9 mouse cellular contexts compared by ENCODE assay signal in genomic region chr9:120129276-120129675, GRCm38 (mm10). TPM values are rescaled to one million over a fixed set of nuclear protein-coding genes. Genes with fewer than 3 reads are reported as not detected.
DNase-seq lines count a peak whose midpoint lies in the region; ATAC-seq and TF ChIP-seq lines count a peak whose summit lies in the region.
"Had no signal": no experiment of that assay in that cellular context is flagged by ENCODE, and none has a peak within 500 bp of the region (broad histone marks: within the 10 kb centered on the region; RNA-seq: fewer than 3 reads in every experiment).

No protein-coding gene starts in this region.

- peak overlapping the region; percentile 98 for H3K9ac ChIP-seq in forebrain, embryonic 11.5 days (ENCODE audit: low read length)
- H3K9ac ChIP-seq in limb, embryonic 15.5 days = peak overlapping the region; percentile 100; the same call in 1 of the 2 replicates

- peaks cover 40% of the 10 kb centered on the region for H3K36me3 ChIP-seq in thymus, adult 2 months (ENCODE audit: control insufficient read depth, insufficient read depth, low read length)
- peaks cover 18% of the 10 kb centered on the region; the same call in 1 of the 2 replicates for H3K36me3 ChIP-seq in forebrain, embryonic 11.5 days (ENCODE audit: control insufficient read depth, insufficient read depth, low read length)
- H3K36me3 ChIP-seq in limb, embryonic 15.5 days = peaks cover 44% of the 10 kb centered on the region

- ATAC-seq in forebrain, embryonic 11.5 days (replicated peaks; ENCODE audit: low FRiP score) = no peak
- ATAC-seq in limb, embryonic 15.5 days (ENCODE audit: insufficient number of reproducible peaks, low FRiP score, low TSS enrichment, low read depth) = no peak

- no peak overlapping the region for H3K27ac ChIP-seq in thymus, adult 2 months (ENCODE audit: control insufficient read depth, insufficient read depth, low read length)
- H3K27ac ChIP-seq in forebrain, embryonic 11.5 days (ENCODE audit: low read depth, low read length) = no peak overlapping the region
- 0 out of 2 replicates have a peak overlapping the region, but pooled peaks have one; percentile 57 for H3K27ac ChIP-seq in limb, embryonic 15.5 days

- no peak for TF ChIP-seq POLR2A in thymus, adult 2 months (IDR thresholded peaks at IDR 0.05; ENCODE audit: control insufficient read depth, extremely low read depth, insufficient read depth, low read length, poor library complexity)

- H3K4me3 ChIP-seq in thymus, adult 2 months (ENCODE audit: control insufficient read depth, insufficient read depth, low read length) = peak overlapping the region; percentile 0; the same call in 1 of the 2 replicates
- H3K4me3 ChIP-seq in forebrain, embryonic 11.5 days (ENCODE audit: low read depth, low read length) = peak overlapping the region; percentile 100
- H3K4me3 ChIP-seq in limb, embryonic 15.5 days = peak overlapping the region; percentile 100

- 64% methylated on average over 10 of the region's 10 CpGs for WGBS in thymus, adult 2 months
- 74% methylated on average over 10 of the region's 10 CpGs for WGBS in forebrain, embryonic 11.5 days
- 69% methylated on average over 10 of the region's 10 CpGs for WGBS in limb, embryonic 15.5 days

- H3K27me3 ChIP-seq in thymus, adult 2 months (ENCODE audit: control insufficient read depth, insufficient read depth, low read length) = no peaks in the 10 kb centered on the region
- H3K27me3 ChIP-seq in forebrain, embryonic 11.5 days (ENCODE audit: control insufficient read depth, insufficient read depth, low read length) = no peaks in the 10 kb centered on the region
- H3K27me3 ChIP-seq in limb, embryonic 15.5 days = no peaks in the 10 kb centered on the region

- no peak for TF ChIP-seq CTCF in thymus, adult 2 months (IDR thresholded peaks at IDR 0.05; ENCODE audit: borderline replicate concordance, control insufficient read depth, extremely low read depth, insufficient read depth, low read length, poor library complexity)

- no peaks in the 10 kb centered on the region for H3K9me3 ChIP-seq in forebrain, embryonic 11.5 days (ENCODE audit: control insufficient read depth, low read length)
- no peaks in the 10 kb centered on the region for H3K9me3 ChIP-seq in limb, embryonic 15.5 days

- DNase-seq in thymus, adult 2 months = no peak
- DNase-seq in thymus, adult 18-20 months = no peak
- DNase-seq in forebrain, embryonic 11.5 days (ENCODE audit: low spot score) = no peak
- no peak for DNase-seq in spleen, adult 18-20 months
- no peak for DNase-seq in urinary bladder, adult 18-20 months (ENCODE audit: low spot score in 2 of 2)
- no peak for DNase-seq in cerebellum, adult 11 months
- DNase-seq: kidney, postnatal 4 days; right cerebral cortex, postnatal 25 days had no signal

- H3K4me1 ChIP-seq in thymus, adult 2 months (replicated peaks; ENCODE audit: control insufficient read depth, insufficient read depth, low read length) = peaks cover 13% of the 10 kb centered on the region
- H3K4me1 ChIP-seq in forebrain, embryonic 11.5 days (replicated peaks; ENCODE audit: control insufficient read depth, insufficient read depth, low read length) = peaks cover 12% of the 10 kb centered on the region
- peaks cover 15% of the 10 kb centered on the region for H3K4me1 ChIP-seq in limb, embryonic 15.5 days

- H3K4me2 ChIP-seq in forebrain, embryonic 11.5 days (ENCODE audit: low read depth, low read length, severe bottlenecking) = peak overlapping the region; percentile 87
- peak overlapping the region; percentile 53 for H3K4me2 ChIP-seq in limb, embryonic 15.5 days

RNA-seq across cellular contexts. Expression of gene Rpsa, which starts 1.8 kb away (rescaled TPM):
- polyA plus RNA-seq in thymus, adult 2 months (2012; rRNA removed) = 5,416 and 5,545 TPM in 2 replicates
- polyA plus RNA-seq in forebrain, embryonic 11.5 days (2014; fragmentation: Nextera tagmentation; extraction: Ambion mirVana) = 1,443 and 1,598 TPM in 2 replicates
- polyA plus RNA-seq in limb, embryonic 15.5 days (2015; fragmentation: Nextera tagmentation; extraction: Ambion mirVana) = 1,290 and 1,462 TPM in 2 replicates

RNA-seq across cellular contexts. Expression of gene Slc25a38, which starts 19.1 kb away (rescaled TPM):
- 67.8 and 79.9 TPM in 2 replicates for polyA plus RNA-seq in thymus, adult 2 months (2012; rRNA removed)
- polyA plus RNA-seq in forebrain, embryonic 11.5 days (2014; fragmentation: Nextera tagmentation; extraction: Ambion mirVana) = 33.7 and 38.1 TPM in 2 replicates
- 27.4 and 30.2 TPM in 2 replicates for polyA plus RNA-seq in limb, embryonic 15.5 days (2015; fragmentation: Nextera tagmentation; extraction: Ambion mirVana)

RNA-seq across cellular contexts. Expression of gene Mobp, which starts 20.2 kb away (rescaled TPM):
- 0.48 TPM in 1 of 2 replicates, not detected in the other for polyA plus RNA-seq in thymus, adult 2 months (2012; rRNA removed)
- 1.9 and 3.2 TPM in 2 replicates for polyA plus RNA-seq in forebrain, embryonic 11.5 days (2014; fragmentation: Nextera tagmentation; extraction: Ambion mirVana)
- 0.18 and 0.24 TPM in 2 replicates for polyA plus RNA-seq in limb, embryonic 15.5 days (2015; fragmentation: Nextera tagmentation; extraction: Ambion mirVana)

RNA-seq across cellular contexts. Expression of gene Ccr8, which starts 37.4 kb away (rescaled TPM):
- 19.2 and 21.0 TPM in 2 replicates for polyA plus RNA-seq in thymus, adult 2 months (2012; rRNA removed)
- not detected in 2 replicates for polyA plus RNA-seq in forebrain, embryonic 11.5 days (2014; fragmentation: Nextera tagmentation; extraction: Ambion mirVana)
- 5.2 and 6.6 TPM in 2 replicates for polyA plus RNA-seq in limb, embryonic 15.5 days (2015; fragmentation: Nextera tagmentation; extraction: Ambion mirVana)

RNA-seq across cellular contexts. Expression of gene Cx3cr1, which starts 59.6 kb away (rescaled TPM):
- polyA plus RNA-seq in thymus, adult 2 months (2012; rRNA removed) = 5.1 and 7.5 TPM in 2 replicates
- 3.7 and 3.9 TPM in 2 replicates for polyA plus RNA-seq in forebrain, embryonic 11.5 days (2014; fragmentation: Nextera tagmentation; extraction: Ambion mirVana)
- polyA plus RNA-seq in limb, embryonic 15.5 days (2015; fragmentation: Nextera tagmentation; extraction: Ambion mirVana) = 15.1 and 16.0 TPM in 2 replicates

Comparison
In these comparisons a context has a peak if more than half of its experiments do, and no peak if none do; other contexts are left out.
1. H3K4me3 ChIP-seq: peak in every context shown above with its lines; median percentile 100 in forebrain, embryonic 11.5 days; 100 in limb, embryonic 15.5 days; 0 in thymus, adult 2 months.